17 mouse cellular contexts compared by ENCODE assay signal in the genomic region with DNA sequence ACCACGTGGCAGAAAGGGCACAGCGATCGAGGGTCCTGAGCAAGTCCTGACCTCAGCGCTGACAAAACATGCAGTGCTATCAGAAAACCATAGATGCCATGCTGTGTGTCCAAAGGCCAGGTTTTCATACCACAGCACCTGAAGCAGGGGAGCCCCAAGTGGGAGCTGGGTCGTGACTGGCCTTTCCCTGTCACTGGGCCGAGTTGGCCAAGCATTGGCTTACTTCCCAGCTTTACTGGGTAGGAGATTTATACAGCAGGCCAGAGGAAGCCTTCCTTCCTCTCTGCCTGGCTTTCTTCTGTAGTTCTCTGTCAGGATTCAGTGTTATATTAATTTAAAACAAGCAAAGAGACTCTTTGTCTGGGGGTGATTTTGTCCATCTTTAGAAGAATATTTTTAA. TPM values are rescaled to one million over a fixed set of nuclear protein-coding genes. Genes with fewer than 3 reads are reported as not detected.
DNase-seq lines count a peak whose midpoint lies in the region; ATAC-seq lines count a peak whose summit lies in the region.
"Had no signal": no experiment of that assay in that cellular context is flagged by ENCODE, and none has a peak within 500 bp of the region (broad histone marks: within the 10 kb centered on the region; RNA-seq: fewer than 3 reads in every experiment).

No protein-coding gene starts in this region.

- ATAC-seq in frontal cortex, adult (ENCODE audit: low TSS enrichment): peak; percentile 24; the same call in 1 of the 2 replicates
- ATAC-seq: CD4-positive, CD25-positive, alpha-beta regulatory T cell, adult 4 months; intestine, embryonic 16.5 days had no signal

- intact Hi-C loops in left cerebral cortex, postnatal 4 days (cut with DNase I): no loop called here
- intact Hi-C loops in left cerebral cortex, postnatal 25 days (cut with DNase I): no loop called here
- intact Hi-C loops in left cerebral cortex, postnatal 14 days (cut with DNase I): no loop called here

- DNase-seq in frontal cortex, postnatal 36 days (ENCODE audit: low spot score in 2 of 2): no peak
- peak; percentile 52 for DNase-seq in left cerebral cortex, postnatal 4 days
- no peak for DNase-seq in left cerebral cortex, postnatal 25 days (ENCODE audit: low spot score in 2 of 2)
- peak; percentile 59 to 67 for DNase-seq in cerebellum, adult 18-20 months
- DNase-seq in cerebellum, postnatal 14 days: peak; percentile 72 to 77
- no peak for DNase-seq in embryo, embryonic 11 days
- DNase-seq in left cerebral cortex, postnatal 14 days (ENCODE audit: low spot score in 2 of 2): no peak
- DNase-seq: gastrocnemius, adult 2 months; heart, postnatal 14 days; kidney, postnatal 36 days; liver; lung, postnatal 4 days; thymus, adult 18-20 months; thymus, postnatal 4 days had no signal

RNA-seq across cellular contexts. Expression of a gene that starts 35.1 kb away (rescaled TPM):
- 100 to 1,000 TPM; 211 to 217 TPM for total RNA-seq in left cerebral cortex, postnatal 4 days (2021)
- 100 to 1,000 TPM; 128 to 136 TPM for total RNA-seq in left cerebral cortex, postnatal 25 days (2021)
- 100 to 1,000 TPM; 163 to 176 TPM for total RNA-seq in left cerebral cortex, postnatal 14 days (2021)

Comparison
In these comparisons a context has a peak if more than half of its experiments do, and no peak if none do; other contexts are left out.
1. DNase-seq: peak in left cerebral cortex, postnatal 4 days (single experiment), cerebellum, adult 18-20 months (2 of 2) and cerebellum, postnatal 14 days (2 of 2); none in frontal cortex, postnatal 36 days (0 of 2), left cerebral cortex, postnatal 25 days (0 of 2), embryo, embryonic 11 days (single experiment) and left cerebral cortex, postnatal 14 days (0 of 2).